Mouse (Mus musculus) lung, embryonic 15.5 days (tissue): ENCODE measurements around the gene Ccdc81. TPM values are rescaled to one million over a fixed set of nuclear protein-coding genes. Genes with fewer than 3 reads are reported as not detected.

ENCODE experiments used
- ATAC-seq: fragments of 200-750 bp; cut with Nextera tagmentation; 2 replicates; pipeline ENCODE4 v1.8.0; 2017; ENCODE audit warnings: moderate number of reproducible peaks, borderline replicate concordance; ENCODE audit not compliant: low FRiP score, low TSS enrichment; ENCODE audit errors: extremely low read depth
- H3K27ac ChIP-seq: fragments of 300-500 bp; sonication (generic); 2 replicates; pipeline ENCODE4 v1.5.1; 2015; ENCODE audit warnings: moderate library complexity, mild to moderate bottlenecking, inconsistent platforms
- H3K27me3 ChIP-seq: fragments of 300-500 bp; sonication (generic); 2 replicates; pipeline ENCODE4 v1.6.1; 2015; ENCODE audit warnings: inconsistent platforms
- H3K36me3 ChIP-seq: fragments of 300-500 bp; sonication (generic); 2 replicates; pipeline ENCODE4 v1.6.1; 2015; ENCODE audit warnings: inconsistent platforms
- H3K4me1 ChIP-seq: fragments of 300-500 bp; sonication (generic); 2 replicates; pipeline ENCODE4 v1.6.1; 2015; ENCODE audit warnings: inconsistent platforms
- H3K4me2 ChIP-seq: fragments of 300-500 bp; sonication (generic); 2 replicates; pipeline ENCODE4 v1.6.1; 2015; ENCODE audit warnings: inconsistent platforms, mild to moderate bottlenecking, moderate library complexity
- H3K4me3 ChIP-seq: fragments of 300-500 bp; sonication (generic); 2 replicates; pipeline ENCODE4 v1.5.1; 2015; ENCODE audit warnings: mild to moderate bottlenecking, inconsistent platforms
- H3K9ac ChIP-seq: fragments of 300-500 bp; sonication (generic); 2 replicates; pipeline ENCODE4 v1.6.1; 2015; ENCODE audit warnings: inconsistent platforms
- H3K9me3 ChIP-seq: fragments of 300-500 bp; sonication (generic); 2 replicates; pipeline ENCODE4 v1.6.1; 2016; ENCODE audit warnings: inconsistent platforms
- WGBS: fragments of 180-500 bp; shearing (Covaris S2); methylation state at CpG from one replicate; pipeline ENCODE4 v1.1.7; 2015; 5-methylcytosine and 5-hydroxymethylcytosine counted together
- polyA plus RNA-seq: library from polyadenylated mRNA; unstranded; fragments of >200 nt; fragmentation: Nextera tagmentation; extraction: Ambion mirVana; gene quantifications from 2 replicates; pipeline ENCODE4 v1.2.1, GENCODE M21; 2015

Gene Ccdc81
- 0.17 and 0.34 TPM in 2 replicates for polyA plus RNA-seq

DNA sequence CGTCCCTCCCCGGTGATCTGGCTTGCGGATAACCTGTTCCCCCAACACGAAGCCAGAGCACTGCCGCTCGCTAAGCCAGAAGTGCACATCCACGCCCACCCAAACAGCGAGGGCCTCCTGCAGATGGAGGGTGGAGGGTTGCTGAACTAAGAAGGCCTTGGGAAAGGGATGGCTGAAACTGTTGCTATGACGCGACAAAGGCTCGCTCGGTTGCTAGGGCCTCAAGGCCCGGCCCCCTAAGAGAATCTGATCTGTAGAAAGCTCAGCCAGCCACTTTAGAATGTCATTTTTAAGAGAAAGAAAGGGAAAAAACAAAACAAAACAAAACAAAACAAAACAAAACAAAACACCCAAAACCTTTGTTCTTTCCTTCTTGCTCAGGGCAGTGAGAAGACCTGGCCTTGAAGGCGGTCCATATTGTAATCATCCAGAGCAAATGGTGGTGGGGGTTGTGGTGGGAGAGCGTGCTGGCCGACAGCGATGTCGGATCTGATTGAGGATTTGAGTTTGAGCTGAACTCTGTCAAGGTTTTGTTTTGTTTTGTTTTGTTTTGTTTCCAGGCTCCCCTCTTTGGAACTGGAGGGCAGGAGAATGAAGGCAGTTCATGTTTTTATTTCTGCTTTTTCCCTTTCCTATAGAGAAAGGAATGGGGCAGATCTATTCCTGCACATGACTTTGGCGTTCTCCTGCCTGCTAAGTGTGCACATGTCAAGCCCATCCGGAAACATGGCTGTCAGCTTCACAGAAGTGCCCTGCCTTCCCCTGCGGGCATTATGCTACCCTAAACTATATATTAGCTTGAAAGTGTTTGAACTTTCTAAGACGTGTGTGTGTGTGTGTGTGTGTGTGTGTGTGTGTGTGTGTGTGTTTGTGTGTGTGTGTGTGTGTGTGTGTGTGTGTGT is at the start of gene Ccdc81:
TSS of gene Ccdc81 (minus strand) at position 188 of the 902 bp plus-strand sequence.
- peak; percentile 59; the same call in 1 of the 2 replicates for ATAC-seq
- Histone ChIP-seq H3K27ac (no peak within 1 kb of the TSS), H3K36me3 (no peaks in the 10 kb centered on the region), H3K4me3 (no peak within 1 kb of the TSS), H3K27me3 (no peaks in the 10 kb centered on the region), H3K4me2 (peak within 1 kb of the TSS; percentile 47), H3K4me1 (no peaks in the 10 kb centered on the region), H3K9me3 (no peaks in the 10 kb centered on the region), H3K9ac (no peak within 1 kb of the TSS)
- 27% methylated on average over 22 of the region's 22 CpGs for WGBS

- H3K27ac ChIP-seq = no peak overlapping the region
- no peaks in the 10 kb centered on the region for H3K9me3 ChIP-seq
- no peak overlapping the region for H3K4me2 ChIP-seq
- H3K27me3 ChIP-seq = no peaks in the 10 kb centered on the region
- peaks cover 3% of the 10 kb centered on the region for H3K36me3 ChIP-seq
- WGBS = 37% methylated on average over 4 of the region's 4 CpGs
- peak; percentile 59 for ATAC-seq
- no peak overlapping the region for H3K4me3 ChIP-seq
- H3K4me1 ChIP-seq = no peaks in the 10 kb centered on the region
- no peak overlapping the region for H3K9ac ChIP-seq
These were observed 46.0 kb upstream of the Ccdc81 start for GRCm38 (mm10) chr7:89949403-89949802.

- Histone ChIP-seq H3K27ac (no peak overlapping the region), H3K36me3 (no peaks in the 10 kb centered on the region), H3K9ac (no peak overlapping the region), H3K4me1 (no peaks in the 10 kb centered on the region), H3K27me3 (no peaks in the 10 kb centered on the region), H3K9me3 (no peaks in the 10 kb centered on the region), H3K4me2 (no peak overlapping the region), H3K4me3 (no peak overlapping the region)
- no peak for ATAC-seq
- 67% methylated on average over 7 of the region's 7 CpGs for whole genome bisulfite sequencing
These were observed 44.6 kb upstream of the Ccdc81 start for GRCm38 (mm10) chr7:89948026-89948425.

- Histone ChIP-seq H3K36me3 (no peaks in the 10 kb centered on the region), H3K9ac (peak within 1 kb of the TSS; percentile 78), H3K4me3 (peak within 1 kb of the TSS; percentile 93), H3K4me2 (peak within 1 kb of the TSS; percentile 57), H3K27ac (peak within 1 kb of the TSS; percentile 89), H3K4me1 (peaks cover 10% of the 10 kb centered on the region), H3K27me3 (no peaks in the 10 kb centered on the region), H3K9me3 (no peaks in the 10 kb centered on the region)
- under 1% methylated on average over 45 of the region's 45 CpGs for WGBS
- peak; percentile 100 for ATAC-seq
These were observed 37.4 kb upstream of the Ccdc81 start, which contains the start of gene Hikeshi for GRCm38 (mm10) chr7:89940571-89941463. Hikeshi (minus strand) TSS chr7:89941204.

DNA sequence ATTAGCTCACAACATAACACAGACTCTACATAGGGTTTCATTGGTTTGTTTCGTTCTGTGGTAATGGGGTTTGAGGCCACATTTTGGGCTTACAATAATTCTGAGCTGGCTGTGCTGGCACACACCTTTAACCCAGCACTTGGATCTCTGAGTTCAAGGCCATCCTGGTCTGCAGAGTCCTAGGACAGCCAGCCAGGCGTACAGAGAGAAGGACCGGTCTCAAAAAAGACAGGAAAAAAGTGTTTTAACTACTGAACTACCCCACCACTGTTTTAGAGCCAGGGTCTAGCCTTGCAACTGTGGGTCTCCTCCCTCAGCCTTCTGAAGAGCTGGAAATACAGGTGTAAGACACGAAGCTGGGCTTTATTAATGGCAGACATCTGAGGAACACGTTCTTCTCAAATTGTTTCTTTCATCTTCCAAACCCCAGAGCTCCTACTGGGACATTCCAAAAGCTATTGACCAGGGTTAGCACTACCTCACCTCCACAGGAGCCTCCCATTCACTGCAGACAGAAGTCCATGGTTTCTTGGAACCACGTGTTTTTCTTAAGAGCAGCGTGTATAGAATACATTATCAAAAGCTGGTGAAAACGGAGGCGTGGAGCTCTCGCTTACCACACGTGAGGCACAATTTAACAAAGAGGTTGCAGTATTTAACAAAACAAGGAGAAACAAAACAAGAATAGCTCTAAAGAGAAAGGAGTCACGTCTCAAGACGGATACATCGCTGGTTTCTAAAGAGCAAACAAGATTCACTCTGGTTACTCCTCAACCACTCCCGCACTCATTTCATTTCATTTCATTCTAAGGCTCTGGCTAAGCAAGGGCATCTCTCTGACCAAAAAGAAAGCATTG is 36.3 kb upstream of the Ccdc81 start:
- Histone ChIP-seq H3K4me2 (peak overlapping the region; percentile 57), H3K27ac (no peak overlapping the region), H3K4me1 (peaks cover 10% of the 10 kb centered on the region), H3K36me3 (peaks cover 2% of the 10 kb centered on the region; the same call in 1 of the 2 replicates), H3K9ac (peak overlapping the region; percentile 78), H3K27me3 (no peaks in the 10 kb centered on the region), H3K4me3 (peak overlapping the region; percentile 93), H3K9me3 (no peaks in the 10 kb centered on the region)
- ATAC-seq = no peak
- 44% methylated on average over 15 of the region's 15 CpGs for WGBS

DNA sequence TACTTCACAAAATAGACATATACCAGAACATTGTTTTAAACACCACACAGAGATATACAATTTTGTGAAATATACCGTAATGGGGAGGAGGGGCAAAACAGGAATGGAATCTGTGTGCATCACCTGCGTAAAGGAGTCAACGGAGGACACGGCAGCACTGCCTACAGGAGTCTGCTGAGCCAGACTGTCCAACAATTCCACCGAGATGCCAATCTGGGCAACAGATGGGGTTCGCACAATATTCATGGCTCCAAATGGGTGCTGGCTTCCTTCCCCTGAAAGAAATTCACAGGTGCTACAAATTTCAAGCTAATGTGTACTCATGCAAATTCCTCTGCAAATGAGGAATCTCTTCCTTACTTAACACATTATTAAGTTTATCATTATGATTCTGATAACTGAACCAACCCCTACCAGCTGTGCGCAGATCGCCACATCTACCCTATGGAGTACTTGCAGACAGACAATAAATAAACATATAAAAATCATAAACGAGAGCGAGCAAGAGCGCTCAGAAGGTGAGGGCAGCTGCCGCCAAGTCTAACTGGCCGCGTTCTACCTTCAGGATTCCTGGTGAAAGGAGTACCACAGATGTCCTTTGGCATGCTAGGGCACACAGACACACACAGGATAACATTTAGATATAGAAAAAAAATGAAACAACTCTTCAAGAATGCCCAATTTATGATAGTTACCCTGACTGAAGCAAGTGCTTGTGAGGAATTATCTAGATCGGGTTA is 20.2 kb upstream of the Ccdc81 start:
- 94% methylated on average over 15 of the region's 15 CpGs for WGBS
- Histone ChIP-seq H3K4me3 (no peak overlapping the region), H3K27me3 (no peaks in the 10 kb centered on the region), H3K4me1 (no peaks in the 10 kb centered on the region), H3K36me3 (peaks cover 18% of the 10 kb centered on the region), H3K27ac (no peak overlapping the region), H3K4me2 (no peak overlapping the region), H3K9me3 (no peaks in the 10 kb centered on the region), H3K9ac (no peak overlapping the region)
- no peak for ATAC-seq

GRCm38 (mm10) chr7:89917776-89918175 is 14.3 kb upstream of the Ccdc81 start:
- WGBS = 91% methylated on average over 4 of the region's 4 CpGs
- no peak overlapping the region for H3K9ac ChIP-seq
- no peak overlapping the region for H3K27ac ChIP-seq
- no peak overlapping the region for H3K4me2 ChIP-seq
- H3K4me1 ChIP-seq = no peaks in the 10 kb centered on the region
- no peak overlapping the region for H3K4me3 ChIP-seq
- no peaks in the 10 kb centered on the region for H3K9me3 ChIP-seq
- ATAC-seq = no peak
- no peaks in the 10 kb centered on the region for H3K27me3 ChIP-seq
- H3K36me3 ChIP-seq = peaks cover 24% of the 10 kb centered on the region

DNA sequence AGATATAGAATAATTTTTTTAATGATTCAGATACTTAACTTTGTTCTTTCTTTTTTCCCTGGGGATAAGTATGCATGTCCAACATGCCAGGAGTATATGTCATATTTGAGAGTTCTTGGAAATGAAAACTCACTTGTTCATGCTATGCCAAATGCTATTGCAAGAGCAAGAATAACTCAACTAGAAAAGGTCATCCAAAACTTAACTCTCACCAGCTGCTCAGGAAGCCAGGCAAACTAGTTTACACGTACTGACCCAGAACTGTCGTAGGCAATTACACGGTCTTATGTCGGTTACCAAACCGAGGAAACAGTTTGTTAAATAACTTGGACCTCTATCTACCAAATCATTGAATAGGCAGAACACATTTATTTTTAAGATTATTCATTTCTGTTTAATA is 13.3 kb upstream of the Ccdc81 start:
- H3K36me3 ChIP-seq = peaks cover 24% of the 10 kb centered on the region

DNA sequence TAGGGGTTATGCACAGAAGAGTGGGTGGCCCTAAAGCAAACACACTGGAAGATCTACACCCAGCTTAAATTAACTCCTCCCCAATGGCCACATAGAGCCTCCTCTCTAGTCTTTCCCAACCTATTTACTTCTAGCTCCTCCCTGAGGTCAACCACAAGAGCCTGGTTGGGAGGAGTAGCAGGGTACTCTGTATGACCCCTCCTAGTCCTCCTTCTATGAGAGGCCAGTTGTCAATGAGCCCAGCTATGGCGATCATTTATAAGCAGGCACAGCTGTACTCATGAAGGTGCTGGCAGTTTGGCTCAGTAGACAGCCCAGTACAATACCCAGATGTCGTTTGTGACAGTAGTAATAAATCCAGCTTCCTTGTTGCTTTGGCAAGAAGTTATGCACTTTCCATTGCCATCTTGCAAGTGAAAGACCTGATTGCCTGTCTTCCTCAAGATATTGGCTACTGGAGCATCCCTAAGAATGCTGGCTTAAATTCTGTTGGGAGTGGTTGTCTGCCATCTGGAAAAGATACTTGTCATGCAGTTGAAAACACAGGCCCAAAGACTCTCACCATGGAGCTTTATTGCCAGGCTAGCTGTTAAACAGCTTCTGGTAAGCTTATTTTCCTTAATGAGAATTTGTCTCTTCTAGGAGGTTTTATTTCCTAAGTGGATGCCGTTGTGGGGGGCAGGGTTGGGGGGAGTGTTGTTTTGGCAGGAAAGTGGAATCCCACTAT is 10.2 kb upstream of the Ccdc81 start:
- no peak overlapping the region for H3K9ac ChIP-seq
- 82% methylated on average over 3 of the region's 3 CpGs for WGBS
- H3K9me3 ChIP-seq = no peaks in the 10 kb centered on the region
- ATAC-seq = peak; percentile 35; the same call in 1 of the 2 replicates
- H3K4me1 ChIP-seq = no peaks in the 10 kb centered on the region
- H3K27me3 ChIP-seq = no peaks in the 10 kb centered on the region
- no peak overlapping the region for H3K27ac ChIP-seq
- no peak overlapping the region for H3K4me3 ChIP-seq
- H3K36me3 ChIP-seq = peaks cover 16% of the 10 kb centered on the region
- no peak overlapping the region for H3K4me2 ChIP-seq

More for the DNA sequence above, 13.3 kb upstream of the Ccdc81 start:
- Histone ChIP-seq H3K27me3 (no peaks in the 10 kb centered on the region), H3K9ac (no peak overlapping the region), H3K4me3 (no peak overlapping the region), H3K9me3 (no peaks in the 10 kb centered on the region), H3K27ac (no peak overlapping the region), H3K4me1 (no peaks in the 10 kb centered on the region), H3K4me2 (no peak overlapping the region)
- 93% methylated on average over 5 of the region's 5 CpGs for WGBS
- no peak for ATAC-seq

- H3K36me3 ChIP-seq = peaks cover 11% of the 10 kb centered on the region
- WGBS = 88% methylated on average over 3 of the region's 3 CpGs
These were observed 8.9 kb upstream of the Ccdc81 start for GRCm38 (mm10) chr7:89912356-89912755.

More at GRCm38 (mm10) chr7:89912356-89912755, 8.9 kb upstream of the Ccdc81 start:
- Histone ChIP-seq H3K9me3 (no peaks in the 10 kb centered on the region), H3K27me3 (no peaks in the 10 kb centered on the region), H3K4me3 (no peak overlapping the region), H3K4me1 (no peaks in the 10 kb centered on the region), H3K4me2 (no peak overlapping the region), H3K9ac (no peak overlapping the region), H3K27ac (no peak overlapping the region)
- no peak for ATAC-seq
